Mouse (Mus musculus): ENCODE data around the gene Nfkbie.

GRCm38 (mm10) chr17:45554420-45554819, 1.1 kb upstream of the Nfkbie start:
- TF ChIP-seq CTCF (IDR thresholded peaks at IDR 0.05; ENCODE audit: extremely low read depth, insufficient read depth, insufficient read length, insufficient replicate concordance) (no peak), POLR2A (IDR thresholded peaks at IDR 0.05; ENCODE audit: low read depth, low read length) (no peak)

Data from spleen, adult 2 months (tissue).